ENCODE assay signal across 9 mouse cellular contexts in the genomic region with DNA sequence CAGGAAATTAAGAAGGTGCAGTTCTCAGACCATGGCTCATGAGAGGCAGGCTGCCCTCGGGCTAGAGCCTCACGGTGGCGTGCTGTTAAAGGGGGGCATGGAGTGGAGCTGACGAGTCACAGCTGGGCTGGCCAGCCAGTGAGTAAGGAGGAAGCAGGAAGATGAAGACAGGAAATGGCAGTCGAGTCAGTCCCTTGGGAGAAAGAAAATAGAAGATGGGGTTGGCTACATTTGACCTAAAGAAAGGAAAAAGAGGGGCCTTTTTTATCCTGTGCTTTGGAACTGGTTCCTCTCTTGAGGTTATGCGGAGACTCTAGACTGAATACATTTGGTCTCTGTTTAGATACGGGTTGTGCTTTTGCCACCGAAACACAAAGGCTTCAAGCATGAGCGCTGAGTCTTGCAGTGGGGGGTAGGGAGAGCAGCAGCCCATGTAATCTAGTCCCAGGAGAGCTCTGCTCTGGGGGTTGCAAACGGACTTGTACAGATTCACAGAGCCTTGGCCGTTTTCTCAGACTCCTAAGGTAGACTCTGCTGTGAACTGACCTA. TPM values are rescaled to one million over a fixed set of nuclear protein-coding genes. Genes with fewer than 3 reads are reported as not detected.
DNase-seq lines count a peak whose midpoint lies in the region; ATAC-seq and TF ChIP-seq lines count a peak whose summit lies in the region.
"Had no signal": no experiment of that assay in that cellular context is flagged by ENCODE, and none has a peak within 500 bp of the region (broad histone marks: within the 10 kb centered on the region; RNA-seq: fewer than 3 reads in every experiment).

No protein-coding gene starts in this region.

- DNase-seq in neural tube, embryonic 10.5 days (ENCODE audit: extremely low spot score, low spot score): no peak
- peak; percentile 56 to 69 for DNase-seq in spleen, adult 2 months (ENCODE audit: low read depth in 1 of 2, low spot score in 2 of 2)
- no peak for DNase-seq in layer of hippocampus, adult 11-12 months (ENCODE audit: low spot score)
- DNase-seq in embryo, embryonic 10.5 days (ENCODE audit: low spot score): no peak
- DNase-seq in forebrain, embryonic 11.5 days (ENCODE audit: low spot score): no peak

- no peaks in the 10 kb centered on the region for H3K4me1 ChIP-seq in neural tube, embryonic 12.5 days
- no peaks in the 10 kb centered on the region for H3K4me1 ChIP-seq in heart, embryonic 16.5 days (ENCODE audit: control insufficient read depth, insufficient read depth, low read length)
- H3K4me1 ChIP-seq in liver, embryonic 16.5 days (ENCODE audit: control insufficient read depth, low read depth, low read length): no peaks in the 10 kb centered on the region; the same call in none of the 2 replicates
- H3K4me1 ChIP-seq in spleen, adult 2 months (ENCODE audit: control insufficient read depth, insufficient read depth, insufficient read length): peaks cover 10% of the 10 kb centered on the region
- no peaks in the 10 kb centered on the region for H3K4me1 ChIP-seq in forebrain, embryonic 11.5 days (replicated peaks; ENCODE audit: control insufficient read depth, insufficient read depth, low read length)
- H3K4me1 ChIP-seq: limb, embryonic 13.5 days had no signal

- H3K4me3 ChIP-seq in neural tube, embryonic 12.5 days: no peak overlapping the region
- no peak overlapping the region for H3K4me3 ChIP-seq in heart, embryonic 16.5 days (ENCODE audit: low read length)
- no peak overlapping the region for H3K4me3 ChIP-seq in liver, embryonic 16.5 days (ENCODE audit: low read depth, low read length)
- 0 out of 2 replicates have a peak overlapping the region, but pooled peaks have one; percentile 17 for H3K4me3 ChIP-seq in spleen, adult 2 months (ENCODE audit: extremely low read depth, insufficient read depth, insufficient read length)
- H3K4me3 ChIP-seq in forebrain, embryonic 11.5 days (ENCODE audit: low read depth, low read length): no peak overlapping the region
- H3K4me3 ChIP-seq: limb, embryonic 13.5 days had no signal

- no peaks in the 10 kb centered on the region for H3K36me3 ChIP-seq in neural tube, embryonic 12.5 days
- H3K36me3 ChIP-seq in heart, embryonic 16.5 days (ENCODE audit: control insufficient read depth, insufficient read depth): no peaks in the 10 kb centered on the region
- no peaks in the 10 kb centered on the region for H3K36me3 ChIP-seq in liver, embryonic 16.5 days (ENCODE audit: control insufficient read depth, insufficient read depth)
- no peaks in the 10 kb centered on the region for H3K36me3 ChIP-seq in spleen, adult 2 months (ENCODE audit: control insufficient read depth, insufficient read depth, low read length)
- H3K36me3 ChIP-seq in forebrain, embryonic 11.5 days (ENCODE audit: control insufficient read depth, insufficient read depth, low read length): no peaks in the 10 kb centered on the region
- H3K36me3 ChIP-seq: limb, embryonic 13.5 days had no signal

- H3K27me3 ChIP-seq in neural tube, embryonic 12.5 days (replicated peaks): no peaks in the 10 kb centered on the region
- H3K27me3 ChIP-seq in heart, embryonic 16.5 days (ENCODE audit: control insufficient read depth, insufficient read depth, low read length): no peaks in the 10 kb centered on the region
- no peaks in the 10 kb centered on the region for H3K27me3 ChIP-seq in liver, embryonic 16.5 days (ENCODE audit: control insufficient read depth, insufficient read depth, low read depth, low read length)
- no peaks in the 10 kb centered on the region for H3K27me3 ChIP-seq in spleen, adult 2 months (ENCODE audit: control insufficient read depth, insufficient read depth, low read length)
- H3K27me3 ChIP-seq in forebrain, embryonic 11.5 days (ENCODE audit: control insufficient read depth, insufficient read depth, low read length): no peaks in the 10 kb centered on the region; the same call in none of the 2 replicates

- TF ChIP-seq CTCF in spleen, adult 2 months (IDR thresholded peaks at IDR 0.05; ENCODE audit: extremely low read depth, insufficient read depth, insufficient read length, insufficient replicate concordance): 0 out of 2 replicates have a peak, but pooled peaks have one; percentile 9

- H3K9me3 ChIP-seq in neural tube, embryonic 12.5 days: no peaks in the 10 kb centered on the region
- H3K9me3 ChIP-seq in heart, embryonic 16.5 days (replicated peaks; ENCODE audit: control insufficient read depth, low read length): no peaks in the 10 kb centered on the region
- H3K9me3 ChIP-seq in liver, embryonic 16.5 days (replicated peaks; ENCODE audit: control insufficient read depth, low read length): no peaks in the 10 kb centered on the region
- no peaks in the 10 kb centered on the region for H3K9me3 ChIP-seq in forebrain, embryonic 11.5 days (ENCODE audit: control insufficient read depth, low read length)
- H3K9me3 ChIP-seq: limb, embryonic 13.5 days had no signal

- no peak for TF ChIP-seq POLR2A in spleen, adult 2 months (IDR thresholded peaks at IDR 0.05; ENCODE audit: low read depth, low read length)

- H3K9ac ChIP-seq in neural tube, embryonic 12.5 days: no peak overlapping the region
- no peak overlapping the region for H3K9ac ChIP-seq in heart, embryonic 16.5 days (ENCODE audit: low read length)
- H3K9ac ChIP-seq in liver, embryonic 16.5 days (ENCODE audit: low read depth, low read length): no peak overlapping the region
- no peak overlapping the region for H3K9ac ChIP-seq in forebrain, embryonic 11.5 days (ENCODE audit: low read length)
- H3K9ac ChIP-seq: limb, embryonic 13.5 days had no signal

- ATAC-seq in neural tube, embryonic 12.5 days (ENCODE audit: low FRiP score, low read depth): no peak
- no peak; the same call in 1 of the 2 replicates for ATAC-seq in heart, embryonic 16.5 days (replicated peaks; ENCODE audit: extremely low read depth, insufficient read depth, low FRiP score)
- peak; percentile 53 for ATAC-seq in liver, embryonic 16.5 days (ENCODE audit: low read depth)
- ATAC-seq in forebrain, embryonic 11.5 days (replicated peaks; ENCODE audit: low FRiP score): no peak

- 0 out of 2 replicates have a peak overlapping the region, but pooled peaks have one; percentile 16 for H3K4me2 ChIP-seq in neural tube, embryonic 12.5 days (replicated peaks)
- peak overlapping the region; percentile 23; the same call in 1 of the 2 replicates for H3K4me2 ChIP-seq in heart, embryonic 16.5 days (ENCODE audit: low read depth, low read length)
- H3K4me2 ChIP-seq in liver, embryonic 16.5 days (ENCODE audit: low read depth, low read length): peak overlapping the region; percentile 17; the same call in 1 of the 2 replicates
- H3K4me2 ChIP-seq in forebrain, embryonic 11.5 days (ENCODE audit: low read depth, low read length, severe bottlenecking): no peak overlapping the region
- H3K4me2 ChIP-seq: limb, embryonic 13.5 days had no signal

- no peak overlapping the region for H3K27ac ChIP-seq in neural tube, embryonic 12.5 days
- peak overlapping the region; percentile 53 for H3K27ac ChIP-seq in heart, embryonic 16.5 days (ENCODE audit: low read length)
- no peak overlapping the region; the same call in 1 of the 2 replicates for H3K27ac ChIP-seq in liver, embryonic 16.5 days (ENCODE audit: low read length)
- H3K27ac ChIP-seq in spleen, adult 2 months (ENCODE audit: insufficient read depth, low read length): peak overlapping the region; percentile 86
- H3K27ac ChIP-seq in forebrain, embryonic 11.5 days (ENCODE audit: low read depth, low read length): no peak overlapping the region
- H3K27ac ChIP-seq: limb, embryonic 13.5 days had no signal

- WGBS in neural tube, embryonic 12.5 days: 55% methylated on average over 11 of the region's 11 CpGs
- WGBS in heart, embryonic 16.5 days: 50% methylated on average over 11 of the region's 11 CpGs
- WGBS in liver, embryonic 16.5 days (ENCODE audit: insufficient replicate concordance): 40% methylated on average over 11 of the region's 11 CpGs
- 36% methylated on average over 11 of the region's 11 CpGs for WGBS in spleen, adult 2 months
- 57% methylated on average over 11 of the region's 11 CpGs for WGBS in forebrain, embryonic 11.5 days

RNA-seq across cellular contexts. Expression of a gene that starts 23.1 kb away (rescaled TPM):
- polyA plus RNA-seq in neural tube, embryonic 12.5 days (2016; fragmentation: Nextera tagmentation; extraction: Ambion mirVana): 39.8 and 47.0 TPM in 2 replicates
- 163 and 166 TPM in 2 replicates for polyA plus RNA-seq in heart, embryonic 16.5 days (2015; fragmentation: Nextera tagmentation; extraction: Ambion mirVana)
- 10.8 and 11.1 TPM in 2 replicates for polyA plus RNA-seq in liver, embryonic 16.5 days (2015; fragmentation: Nextera tagmentation; extraction: Ambion mirVana)
- polyA plus RNA-seq in spleen, adult 2 months (2012; rRNA removed): 30.3 and 33.1 TPM in 2 replicates
- polyA plus RNA-seq in forebrain, embryonic 11.5 days (2014; fragmentation: Nextera tagmentation; extraction: Ambion mirVana): 24.6 and 28.5 TPM in 2 replicates

Comparison
In these comparisons a context has a peak if more than half of its experiments do, and no peak if none do; other contexts are left out.
1. H3K27ac ChIP-seq: peak in heart, embryonic 16.5 days (single experiment) and spleen, adult 2 months (single experiment); none in neural tube, embryonic 12.5 days (single experiment), liver, embryonic 16.5 days (single experiment) and forebrain, embryonic 11.5 days (single experiment).
2. DNase-seq: peak in spleen, adult 2 months (2 of 2); none in neural tube, embryonic 10.5 days (single experiment), layer of hippocampus, adult 11-12 months (single experiment), embryo, embryonic 10.5 days (single experiment) and forebrain, embryonic 11.5 days (single experiment).